Mouse (Mus musculus) midbrain, postnatal 0 days (tissue): ENCODE measurements around the gene Cyb561. TPM values are rescaled to one million over a fixed set of nuclear protein-coding genes. Genes with fewer than 3 reads are reported as not detected.

Source experiments
- ATAC-seq: fragments of 200-750 bp; cut with Nextera tagmentation; 2 replicates; pipeline ENCODE4 v1.8.0; 2017; ENCODE audit warnings: moderate number of reproducible peaks, mild to moderate bottlenecking, moderate TSS enrichment, moderate library complexity; ENCODE audit not compliant: low FRiP score
- DNase-seq: peaks from one replicate; pipeline ENCODE4 v3.0.0-alpha.2; 2015; ENCODE audit warnings: low spot score
- H3K27ac ChIP-seq: fragments of 300-500 bp; sonication (generic); 2 replicates; pipeline ENCODE4 v1.5.1; 2014; ENCODE audit warnings: low read depth, mild to moderate bottlenecking, low read length, mixed read lengths
- H3K27me3 ChIP-seq: fragments of 300-500 bp; sonication (generic); 2 replicates; pipeline ENCODE4 v1.6.1; 2014; ENCODE audit warnings: low read length, control low read depth, mixed read lengths; ENCODE audit not compliant: insufficient read depth
- H3K36me3 ChIP-seq: fragments of 300-500 bp; sonication (generic); 2 replicates; pipeline ENCODE4 v1.6.1; 2014; ENCODE audit warnings: low read length, control low read depth, mixed read lengths; ENCODE audit not compliant: insufficient read depth
- H3K4me1 ChIP-seq: fragments of 300-500 bp; sonication (generic); 2 replicates; pipeline ENCODE4 v1.6.1; 2014; ENCODE audit warnings: mild to moderate bottlenecking, control low read depth, antibody characterized with exemption, low read length, mixed read lengths; ENCODE audit not compliant: insufficient read depth
- H3K4me2 ChIP-seq: fragments of 300-500 bp; sonication (generic); 2 replicates; pipeline ENCODE4 v1.6.1; 2014; ENCODE audit warnings: low read depth, mild to moderate bottlenecking, low read length, mixed read lengths; ENCODE audit not compliant: poor library complexity, severe bottlenecking
- H3K4me3 ChIP-seq: fragments of 300-500 bp; sonication (generic); 2 replicates; pipeline ENCODE4 v1.5.1; 2014; ENCODE audit warnings: low read depth, mild to moderate bottlenecking, low read length, moderate library complexity
- H3K9ac ChIP-seq: fragments of 300-500 bp; sonication (generic); replicated peaks from 2 replicates; pipeline ENCODE4 v1.6.1; 2014; ENCODE audit warnings: mild to moderate bottlenecking, low read length, moderate library complexity, mixed read lengths; ENCODE audit not compliant: poor library complexity, severe bottlenecking
- H3K9me3 ChIP-seq: fragments of 300-500 bp; sonication (generic); 2 replicates; pipeline ENCODE4 v1.6.1; 2016; ENCODE audit warnings: low read length, control low read depth
- CTCF ChIP-seq: IDR thresholded peaks from 2 replicates; pipeline ENCODE4 v1.5.1; 2016; ENCODE audit warnings: antibody characterized with exemption, mild to moderate bottlenecking
- WGBS: fragments of 180-500 bp; shearing (Covaris S2); extraction: QIAGEN DNeasy Blood & Tissue Kit; methylation state at CpG from one replicate; pipeline ENCODE4 v1.1.7; 2014; 5-methylcytosine and 5-hydroxymethylcytosine counted together
- polyA plus RNA-seq: library from polyadenylated mRNA; unstranded; fragments of >200 nt; fragmentation: Nextera tagmentation; extraction: Ambion mirVana; gene quantifications from 2 replicates; pipeline ENCODE4 v1.2.1, GENCODE M21; 2015
- total RNA-seq: library from RNA; depleted of rRNA; stranded (reverse); fragments of >200 nt; gene quantifications from 2 replicates; pipeline ENCODE4 v1.2.3, GENCODE M21; 2014

Gene Cyb561
- total and polyA plus RNA-seq, 2 experiments from 2014 or later: 64.2 to 76.7 TPM

DNA sequence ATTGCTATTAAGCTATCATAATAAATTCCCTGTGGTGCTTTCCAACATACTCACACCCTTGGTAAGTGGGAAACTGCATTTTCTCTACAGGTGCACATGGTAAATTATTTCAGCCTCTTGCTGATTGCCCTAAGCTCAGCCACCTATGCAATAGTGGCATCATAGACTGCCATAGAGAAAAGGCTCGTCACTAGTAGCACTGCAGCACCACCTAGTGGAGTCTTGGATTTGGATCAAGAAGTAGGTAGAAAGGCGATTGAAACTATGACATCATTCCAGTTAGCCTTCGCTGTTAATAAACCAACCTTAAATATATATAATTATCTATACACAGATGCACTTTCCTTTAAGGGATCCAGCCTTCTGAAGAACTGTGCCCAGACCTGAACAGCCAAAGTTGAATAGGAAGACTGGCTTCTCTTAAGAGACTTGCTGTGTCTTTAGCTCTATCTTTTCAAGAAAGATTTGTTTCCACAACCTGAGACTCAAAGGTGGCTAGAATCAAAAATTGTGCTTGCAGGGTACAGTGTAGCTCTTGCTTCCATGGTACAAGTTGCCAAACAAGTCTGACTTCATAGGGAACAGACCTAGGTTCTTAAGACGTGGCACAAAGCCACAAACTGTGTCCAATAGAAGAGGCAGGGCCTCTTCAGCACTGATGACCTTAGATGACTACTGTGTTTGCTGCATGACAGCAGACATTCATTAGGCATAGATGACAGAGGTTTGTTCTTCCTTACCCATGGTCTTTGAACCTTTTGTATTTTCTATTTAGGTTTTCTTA is 41.4 kb downstream of the Cyb561 start:
- no peak overlapping the region for H3K27ac ChIP-seq
- H3K36me3 ChIP-seq: peaks cover 34% of the 10 kb centered on the region
- peak; percentile 93 for TF ChIP-seq CTCF

DNA sequence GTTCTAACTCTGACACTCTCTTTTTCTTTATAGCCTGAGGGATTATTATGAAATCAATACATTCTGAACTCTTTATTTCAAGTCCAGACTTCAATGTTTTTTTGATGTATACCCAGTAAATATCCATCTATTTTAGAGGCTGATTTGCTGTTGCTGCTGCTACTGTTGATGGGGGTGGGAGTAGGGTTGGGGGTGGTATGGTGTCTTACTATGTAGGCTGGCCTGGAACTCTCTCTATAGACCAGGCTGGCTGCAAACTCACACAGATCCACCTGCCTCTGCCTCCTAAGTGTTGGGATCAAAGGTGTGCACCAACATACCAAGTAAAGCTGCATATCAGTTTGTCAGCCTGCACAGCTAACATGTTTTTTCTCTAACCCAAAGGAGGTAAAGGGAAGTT is 42.0 kb downstream of the Cyb561 start:
- ATAC-seq: no peak
- Histone ChIP-seq H3K9me3 (no peaks in the 10 kb centered on the region), H3K4me1 (no peaks in the 10 kb centered on the region)

More for the DNA sequence above, 41.4 kb downstream of the Cyb561 start:
- H3K9me3 ChIP-seq: no peaks in the 10 kb centered on the region
- no peaks in the 10 kb centered on the region for H3K27me3 ChIP-seq
- 36% methylated on average over 4 of the region's 4 CpGs for WGBS
- H3K4me3 ChIP-seq: no peak overlapping the region
- H3K4me1 ChIP-seq: no peaks in the 10 kb centered on the region
- no peak overlapping the region for H3K4me2 ChIP-seq
- no peak overlapping the region for H3K9ac ChIP-seq
- ATAC-seq (no peak), DNase-seq (peak; percentile 92)

DNA sequence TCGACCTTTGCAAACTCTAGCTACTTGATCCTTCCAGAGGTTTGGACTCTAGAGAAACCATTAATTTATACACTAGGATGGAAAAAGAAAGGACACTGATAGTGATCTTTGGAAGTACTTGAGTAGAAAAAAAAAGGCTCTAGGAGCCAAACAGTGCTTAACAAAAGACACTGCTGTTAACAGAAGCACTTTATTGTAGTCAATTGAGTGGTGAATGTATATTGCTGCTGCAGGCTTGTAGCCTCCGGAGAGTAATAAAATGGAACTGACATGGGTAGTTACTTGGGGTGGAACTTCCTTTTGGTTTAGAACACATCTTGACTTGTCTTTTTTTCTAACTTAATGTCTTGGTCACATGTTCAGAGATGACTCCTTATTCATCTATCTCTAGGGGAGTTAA is 43.5 kb downstream of the Cyb561 start:
- Histone ChIP-seq H3K4me1 (no peaks in the 10 kb centered on the region), H3K9me3 (no peaks in the 10 kb centered on the region), H3K9ac (no peak overlapping the region), H3K4me2 (no peak overlapping the region), H3K4me3 (no peak overlapping the region), H3K27ac (no peak overlapping the region), H3K27me3 (no peaks in the 10 kb centered on the region), H3K36me3 (peaks cover 23% of the 10 kb centered on the region)
- TF ChIP-seq CTCF: no peak
- DNase-seq: no peak
- 80% methylated on average over 2 of the region's 2 CpGs for WGBS
- ATAC-seq: no peak

More for the DNA sequence above, 42.0 kb downstream of the Cyb561 start:
- Histone ChIP-seq H3K36me3 (peaks cover 29% of the 10 kb centered on the region), H3K9ac (no peak overlapping the region), H3K27ac (no peak overlapping the region), H3K4me3 (no peak overlapping the region), H3K27me3 (no peaks in the 10 kb centered on the region), H3K4me2 (no peak overlapping the region)
- TF ChIP-seq CTCF: no peak
- DNase-seq: no peak

DNA sequence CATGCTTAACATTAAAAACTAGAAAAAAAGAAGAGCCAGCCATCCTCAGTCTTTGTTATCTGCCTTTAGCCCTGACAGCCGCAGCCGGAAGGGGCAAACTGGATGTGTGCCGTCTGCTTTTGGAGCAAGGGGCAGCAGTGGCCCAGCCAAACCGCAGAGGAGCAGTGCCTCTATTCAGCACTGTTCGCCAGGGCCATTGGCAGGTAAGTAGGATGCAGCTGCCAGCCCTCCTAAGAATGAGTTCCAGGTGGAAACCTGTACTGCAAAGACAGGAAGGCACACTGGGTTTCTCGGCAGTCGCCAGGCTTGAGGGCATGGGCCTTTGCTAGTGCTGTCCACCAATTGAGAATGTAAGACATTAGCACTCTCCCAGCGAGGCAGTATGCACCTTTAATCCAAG is 44.2 kb downstream of the Cyb561 start:
- H3K36me3 ChIP-seq: peaks cover 23% of the 10 kb centered on the region; the same call in 1 of the 2 replicates
- no peaks in the 10 kb centered on the region for H3K4me1 ChIP-seq
- no peaks in the 10 kb centered on the region for H3K27me3 ChIP-seq
- no peak for ATAC-seq
- no peak overlapping the region for H3K27ac ChIP-seq
- WGBS: 81% methylated on average over 8 of the region's 8 CpGs
- no peaks in the 10 kb centered on the region for H3K9me3 ChIP-seq
- H3K4me2 ChIP-seq: no peak overlapping the region
- DNase-seq: no peak
- TF ChIP-seq CTCF: no peak
- no peak overlapping the region for H3K4me3 ChIP-seq
- no peak overlapping the region for H3K9ac ChIP-seq

GRCm38 (mm10) chr11:105907381-105907780 is 45.8 kb downstream of the Cyb561 start:
- no peak overlapping the region for H3K9ac ChIP-seq
- no peaks in the 10 kb centered on the region for H3K9me3 ChIP-seq
- no peak overlapping the region for H3K27ac ChIP-seq
- DNase-seq (no peak), ATAC-seq (no peak)
- 79% methylated on average over 1 of the region's 1 CpGs for WGBS
- H3K4me2 ChIP-seq: no peak overlapping the region
- peaks cover 20% of the 10 kb centered on the region; the same call in 1 of the 2 replicates for H3K36me3 ChIP-seq
- no peak overlapping the region for H3K4me3 ChIP-seq
- H3K27me3 ChIP-seq: no peaks in the 10 kb centered on the region
- H3K4me1 ChIP-seq: no peaks in the 10 kb centered on the region
- no peak for TF ChIP-seq CTCF

DNA sequence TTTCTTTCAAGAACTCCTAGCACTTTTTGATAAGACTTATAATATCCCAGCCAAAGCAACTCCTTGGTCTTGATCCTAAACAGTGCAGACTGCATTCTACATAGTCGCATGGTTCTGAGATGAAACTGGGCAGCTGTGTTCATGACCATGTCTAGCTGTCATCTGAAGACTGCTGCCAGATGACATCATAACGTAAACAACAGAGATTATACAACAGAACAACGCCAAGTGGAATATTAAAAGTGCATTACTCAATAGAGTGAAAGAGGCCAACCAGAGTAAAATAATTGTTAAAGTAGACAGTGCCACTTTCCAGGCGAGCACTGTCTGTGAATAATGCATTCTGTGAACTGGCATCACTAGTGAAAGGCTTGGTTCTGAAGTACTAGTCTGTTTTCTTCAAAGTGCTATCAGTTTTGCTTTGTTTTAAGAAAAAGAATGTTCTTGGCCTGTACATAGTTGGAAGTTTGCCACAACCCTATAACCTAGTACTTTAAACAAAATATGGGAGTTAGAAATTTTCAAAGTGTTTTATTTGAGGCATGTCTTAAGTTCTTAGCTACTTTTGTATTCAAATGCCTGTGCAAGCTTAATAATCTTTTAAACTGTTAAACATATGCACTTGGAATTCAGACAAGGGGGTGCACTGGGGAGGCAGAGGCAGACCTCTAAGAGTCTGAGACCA is 47.5 kb downstream of the Cyb561 start:
- ATAC-seq: no peak
- Histone ChIP-seq H3K4me1 (no peaks in the 10 kb centered on the region), H3K9me3 (no peaks in the 10 kb centered on the region), H3K36me3 (peaks cover 25% of the 10 kb centered on the region; the same call in 1 of the 2 replicates), H3K4me2 (no peak overlapping the region), H3K9ac (no peak overlapping the region), H3K27me3 (no peaks in the 10 kb centered on the region), H3K4me3 (no peak overlapping the region), H3K27ac (no peak overlapping the region)
- 77% methylated on average over 4 of the region's 4 CpGs for WGBS
- TF ChIP-seq CTCF: no peak
- no peak for DNase-seq
